Mouse (Mus musculus) lung, adult 2 months (tissue): ENCODE data around the gene Hbb-bh1. TPM values are rescaled to one million over a fixed set of nuclear protein-coding genes. Genes with fewer than 3 reads are reported as not detected.
"Not testable (repeated sequence)": the region's sequence is repeated elsewhere in the genome, so short reads cannot be mapped to it uniquely, and the experiment has no call there.

Experiments used
- DNase-seq: peaks from one replicate; pipeline ENCODE4 v3.0.0; 2022
- H3K4me1 ChIP-seq: fragments of 200-500 bp; 2 replicates; pipeline ENCODE4 v1.6.1; 2011; ENCODE audit warnings: low read length; ENCODE audit not compliant: control insufficient read depth, insufficient read depth
- H3K4me3 ChIP-seq: fragments of 200-500 bp; replicated peaks from 2 replicates; pipeline ENCODE3; 2011; ENCODE audit warnings: low read depth, mild to moderate bottlenecking, control low read depth, low read length; ENCODE audit errors: extremely low read depth
- CTCF ChIP-seq: fragments of 200-500 bp; IDR thresholded peaks from 2 replicates; pipeline ENCODE4 v1.5.1; 2011; ENCODE audit warnings: mild to moderate bottlenecking, low read length, control low read depth; ENCODE audit not compliant: insufficient read depth
- POLR2A ChIP-seq: fragments of 200-500 bp; IDR thresholded peaks from 2 replicates; pipeline ENCODE4 v1.6.1; 2011; ENCODE audit warnings: low read depth, mild to moderate bottlenecking, control low read depth, low read length, borderline replicate concordance; ENCODE audit errors: extremely low read depth
- WGBS: fragments of 180-500 bp; shearing (Covaris S2); methylation state at CpG from one replicate; pipeline ENCODE4 v1.1.7; 2018; 5-methylcytosine and 5-hydroxymethylcytosine counted together
- polyA plus RNA-seq: library from polyadenylated mRNA; depleted of rRNA; stranded (reverse); fragments of >200 nt; gene quantifications from 2 replicates; pipeline ENCODE4 v1.2.3, GENCODE M21; 2012

Hbb-bh1 gene
- polyA plus RNA-seq, 1 experiment = not detected

DNA sequence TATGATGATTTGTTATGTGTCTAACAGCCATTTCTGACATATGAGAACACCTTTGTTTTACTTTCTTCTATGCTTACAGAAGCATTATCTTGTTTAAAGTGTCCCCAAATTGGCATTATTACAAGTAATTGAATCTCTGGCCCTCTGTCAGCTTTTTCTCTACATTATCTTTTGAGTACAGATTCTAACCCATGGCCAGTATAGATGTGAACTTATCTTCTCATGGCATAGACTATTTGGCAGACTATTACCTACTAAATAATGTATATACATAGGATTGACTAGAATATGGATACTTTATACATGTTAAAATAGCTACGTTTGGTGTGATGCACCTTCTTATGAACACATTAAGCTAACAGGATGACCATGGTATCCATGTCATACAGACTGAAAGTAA is 11.7 kb upstream of the Hbb-bh1 start:
- Histone ChIP-seq H3K4me3 (no peak overlapping the region), H3K4me1 (no peaks in the 10 kb centered on the region)
- WGBS = 56% methylated on average over 1 of the region's 1 CpGs
- TF ChIP-seq CTCF (no peak), POLR2A (no peak)
- no peak for DNase-seq

DNA sequence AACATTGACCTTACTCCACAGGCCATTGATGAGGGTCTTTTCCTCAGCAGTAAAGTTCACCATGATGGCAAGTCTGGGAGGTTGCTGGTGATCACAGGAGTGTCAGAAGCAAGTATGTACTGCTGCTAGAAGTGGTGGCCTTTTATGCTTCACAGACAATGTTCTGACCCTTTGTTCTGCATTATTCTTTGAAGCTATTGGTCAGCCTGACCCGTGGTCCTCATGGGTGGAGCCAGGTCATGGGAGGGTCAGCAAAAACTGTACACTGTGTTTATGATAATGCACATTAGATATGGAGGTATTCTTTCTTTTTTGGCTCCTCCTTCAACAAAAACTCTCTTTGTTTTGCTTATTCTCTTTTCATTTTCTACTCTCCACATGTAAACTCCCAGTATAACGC is 10.1 kb upstream of the Hbb-bh1 start, which contains the start of gene Hbb-y:
Hbb-y (minus strand) TSS at position 127 of the 400 bp plus-strand sequence.
- 44% methylated on average over 2 of the region's 2 CpGs for WGBS
- no peak for DNase-seq
- Histone ChIP-seq H3K4me1 (no peaks in the 10 kb centered on the region), H3K4me3 (no peak within 1 kb of the TSS)
- no peak for TF ChIP-seq CTCF
- TF ChIP-seq POLR2A = no peak

DNA sequence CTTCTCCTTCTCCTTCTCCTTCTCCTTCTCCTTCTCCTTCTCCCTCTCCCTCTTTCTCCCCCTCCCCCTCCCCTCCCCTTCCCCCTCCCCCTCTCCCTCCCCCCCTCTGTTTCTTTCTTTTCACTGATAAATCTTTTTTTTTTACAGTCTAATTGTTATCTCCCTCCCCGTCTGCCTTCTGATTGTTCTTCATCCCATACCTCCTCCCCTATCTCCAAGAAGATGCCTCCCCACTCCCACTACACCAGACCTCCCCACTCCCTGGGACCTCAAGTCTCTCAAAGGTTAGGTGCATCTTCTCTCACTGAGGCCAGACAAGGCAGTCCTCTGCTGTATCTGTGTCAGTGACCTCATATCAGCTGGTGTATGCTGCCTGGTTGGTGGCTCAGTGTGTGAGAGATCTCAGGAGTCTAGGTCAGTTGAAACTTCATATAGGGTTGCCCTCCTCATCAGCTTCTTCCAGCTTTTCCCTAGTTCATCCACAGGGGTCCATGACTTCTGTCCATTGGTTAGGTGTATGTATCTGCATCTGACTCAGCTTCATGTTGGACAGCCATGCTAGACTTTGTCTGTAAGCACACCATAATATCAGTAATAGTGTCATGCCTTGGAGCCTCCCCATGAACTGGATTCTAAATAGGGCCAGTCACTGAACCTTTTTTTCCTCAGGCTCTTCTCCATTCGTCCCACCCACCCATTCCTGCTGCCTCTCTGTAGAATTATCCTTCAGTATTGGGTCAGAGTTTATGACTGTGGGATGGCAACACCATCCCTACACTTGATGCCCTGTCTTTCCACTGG is 1.8 kb upstream of the Hbb-bh1 start:
- Histone ChIP-seq H3K4me3 (no peak overlapping the region), H3K4me1 (no peaks in the 10 kb centered on the region)
- 24% methylated on average over 1 of the region's 2 CpGs for WGBS
- no peak for TF ChIP-seq CTCF
- TF ChIP-seq POLR2A = no peak
- no peak for DNase-seq

DNA sequence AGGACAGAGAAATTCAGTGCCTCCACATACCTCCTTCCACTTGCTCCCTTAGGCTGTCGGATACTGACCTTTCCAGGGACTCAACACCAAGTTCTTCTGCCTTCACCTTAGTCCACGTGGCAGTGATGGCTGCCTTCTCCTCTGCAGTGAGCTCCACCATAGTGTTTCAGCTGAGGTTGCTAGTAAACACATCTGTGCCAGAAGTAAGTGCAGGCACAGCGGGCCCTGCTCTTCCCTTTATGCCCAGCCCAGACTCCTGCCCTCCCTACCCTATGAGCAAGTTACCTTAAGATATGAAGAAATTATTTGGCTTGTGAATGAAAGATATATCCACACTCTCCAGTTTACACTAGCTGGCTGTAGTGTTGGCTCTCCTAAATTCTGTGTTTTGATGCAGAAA is 2.7 kb downstream of the Hbb-bh1 start, which contains the start of gene Hbb-bh2:
Hbb-bh2 (minus strand) TSS at position 253 of the 400 bp plus-strand sequence.
- TF ChIP-seq CTCF (no peak), POLR2A (no peak)
- H3K4me1 ChIP-seq = no peaks in the 10 kb centered on the region
- WGBS = 66% methylated on average over 3 of the region's 3 CpGs
- no peak within 1 kb of the TSS for H3K4me3 ChIP-seq
- no peak for DNase-seq

DNA sequence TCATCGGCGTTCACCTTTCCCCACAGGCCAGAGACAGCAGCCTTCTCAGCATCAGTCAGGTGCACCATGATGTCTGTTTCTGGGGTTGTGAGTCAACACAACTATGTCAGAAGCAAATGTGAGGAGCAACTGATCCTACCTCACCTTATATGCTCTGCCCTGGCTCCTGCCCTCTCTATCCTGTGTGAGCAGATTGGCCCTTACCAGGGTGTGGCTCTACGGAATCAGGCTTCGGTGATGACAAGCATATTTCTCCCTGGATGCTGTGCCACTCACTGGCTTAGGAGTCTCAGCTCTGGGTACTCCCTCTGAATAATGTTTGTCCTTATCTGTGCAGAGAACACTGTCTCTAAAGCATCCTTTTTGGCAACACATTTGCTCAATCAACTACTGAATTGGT is 15.2 kb downstream of the Hbb-bh1 start, which contains the start of gene Hbb-bs:
Hbb-bs (minus strand) TSS at position 289 of the 400 bp plus-strand sequence.
- TF ChIP-seq POLR2A = no peak
- TF ChIP-seq CTCF = no peak
- WGBS = 91% methylated on average over 4 of the region's 4 CpGs
- H3K4me3 ChIP-seq = no peak within 1 kb of the TSS
- H3K4me1 ChIP-seq = no peaks in the 10 kb centered on the region
- no peak for DNase-seq

DNA sequence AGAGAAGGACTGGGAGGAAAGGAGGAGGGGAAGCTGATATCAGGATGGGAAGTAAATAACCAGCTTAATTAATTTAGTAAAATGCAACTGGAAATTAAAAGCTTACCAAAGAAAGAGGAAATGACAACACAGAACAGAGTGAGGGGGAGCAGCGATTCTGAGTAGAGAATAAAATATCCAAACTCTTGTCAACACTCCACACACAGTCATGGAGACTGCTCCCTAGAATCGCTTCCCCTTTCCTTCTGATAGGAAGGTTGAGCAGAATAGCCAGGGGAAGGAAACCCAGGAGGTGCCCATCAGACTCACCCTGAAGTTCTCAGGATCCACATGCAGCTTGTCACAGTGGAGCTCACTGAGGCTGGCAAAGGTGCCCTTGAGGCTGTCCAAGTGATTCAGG is 15.8 kb downstream of the Hbb-bh1 start:
- not testable (repeated sequence) for DNase-seq, H3K4me1 ChIP-seq, H3K4me3 ChIP-seq
- WGBS = no CpG with 5 or more reads among the region's 2 CpGs

DNA sequence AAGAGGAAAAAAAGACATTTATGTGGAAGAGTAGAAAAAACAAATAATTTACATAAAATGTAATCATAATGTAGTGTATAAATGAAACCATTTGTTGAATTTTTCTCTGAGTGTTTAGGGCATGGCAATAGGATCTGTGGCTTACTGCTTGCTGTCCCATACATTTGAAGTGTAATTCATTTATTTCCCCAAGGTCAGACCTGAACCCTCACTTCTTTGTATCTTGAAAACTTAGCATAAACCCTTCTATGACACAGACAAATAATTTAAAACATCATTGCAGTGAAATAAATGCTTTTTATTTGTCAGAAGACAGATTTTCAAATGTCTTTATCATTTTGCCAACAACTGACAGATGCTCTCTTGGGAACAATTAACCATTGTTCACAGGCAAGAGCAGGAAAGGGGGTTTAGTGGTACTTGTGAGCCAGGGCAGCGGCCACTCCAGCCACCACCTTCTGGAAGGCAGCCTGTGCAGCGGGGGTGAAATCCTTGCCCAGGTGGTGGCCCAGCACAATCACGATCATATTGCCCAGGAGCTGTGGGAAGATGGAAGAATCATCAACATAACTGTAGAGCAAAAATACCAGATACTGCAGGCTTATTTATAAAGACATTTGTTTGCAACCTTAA is 16.6 kb downstream of the Hbb-bh1 start:
- Histone ChIP-seq H3K4me3 (no peak overlapping the region), H3K4me1 (no peaks in the 10 kb centered on the region)
- TF ChIP-seq CTCF (no peak), POLR2A (no peak)
- WGBS = 51% methylated on average over 3 of the region's 3 CpGs
- no peak for DNase-seq

DNA sequence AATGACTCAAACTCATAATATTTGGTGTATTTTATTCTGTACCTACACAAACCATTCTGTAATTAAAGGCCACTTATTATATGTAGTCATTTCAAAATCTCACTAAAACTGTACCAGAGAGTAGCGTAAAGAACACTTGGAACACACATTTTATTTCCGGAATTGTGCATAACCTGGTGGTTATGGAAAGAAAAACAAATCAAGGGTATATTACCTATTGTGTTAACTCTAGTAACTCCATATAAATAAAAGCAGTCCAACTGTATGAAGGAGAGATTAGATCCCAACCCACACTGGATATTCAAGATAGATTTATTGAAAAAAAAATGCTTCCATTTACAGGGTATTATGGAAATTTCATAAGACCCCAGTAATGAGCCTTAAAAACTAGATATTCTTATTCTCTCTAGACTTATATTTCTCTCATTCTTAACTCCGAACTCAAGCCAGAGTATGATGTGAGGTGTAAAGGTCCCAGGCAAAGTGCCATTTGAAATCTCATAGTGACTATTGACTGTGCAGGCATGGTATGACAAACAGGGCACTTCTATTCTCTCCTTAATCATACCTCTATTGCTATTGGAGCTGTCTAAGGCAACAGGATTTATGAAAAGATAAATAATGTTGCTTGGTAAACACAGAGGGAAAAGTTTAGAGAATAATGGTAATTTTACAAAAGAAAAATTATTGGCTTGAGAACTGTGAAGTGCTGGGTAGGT is 17.3 kb downstream of the Hbb-bh1 start:
- Histone ChIP-seq H3K4me1 (no peaks in the 10 kb centered on the region), H3K4me3 (no peak overlapping the region)
- 86% methylated on average over 3 of the region's 3 CpGs for WGBS
- DNase-seq = no peak
- TF ChIP-seq POLR2A = no peak
- no peak for TF ChIP-seq CTCF

DNA sequence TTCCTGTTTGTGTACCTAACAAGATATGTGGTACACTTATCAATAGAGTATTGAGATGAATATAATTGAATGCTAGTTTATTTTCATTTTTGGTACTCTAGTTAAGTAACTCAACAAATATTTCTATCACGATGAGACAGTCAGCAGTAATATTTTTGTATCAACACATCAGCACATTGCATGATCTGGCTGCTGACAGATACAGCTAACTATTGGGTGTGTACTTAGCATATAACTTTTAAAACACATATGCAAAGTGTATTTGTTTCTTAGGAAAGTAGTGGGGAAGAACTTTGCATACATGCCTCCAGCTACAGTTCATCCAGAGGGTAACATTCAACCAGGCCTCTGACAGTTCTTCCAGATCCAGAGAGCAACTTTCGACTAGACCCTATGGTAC is 18.4 kb downstream of the Hbb-bh1 start:
- TF ChIP-seq CTCF (no peak), POLR2A (no peak)
- 69% methylated on average over 2 of the region's 2 CpGs for WGBS
- H3K4me3 ChIP-seq = no peak overlapping the region
- DNase-seq = no peak
- H3K4me1 ChIP-seq = no peaks in the 10 kb centered on the region

DNA sequence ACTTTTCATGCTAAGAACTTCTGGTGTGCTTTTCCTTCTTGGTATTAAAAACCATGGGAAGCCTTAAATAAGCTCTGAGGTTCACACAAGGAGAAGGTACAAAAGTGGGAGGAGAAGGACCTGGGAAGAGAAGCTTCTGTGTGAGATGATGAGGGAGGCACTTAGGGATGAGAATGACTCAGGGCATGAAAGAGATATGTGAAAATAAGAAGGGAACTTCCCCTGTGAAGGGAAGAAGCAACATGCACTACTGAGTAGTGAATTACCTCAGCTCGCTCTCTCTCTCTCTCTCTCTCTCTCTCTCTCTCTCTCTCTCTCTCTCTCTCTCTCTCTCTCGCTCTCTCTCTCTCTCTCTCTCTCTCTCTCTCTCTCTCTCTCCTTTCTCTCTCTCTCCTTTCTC is 27.9 kb downstream of the Hbb-bh1 start:
- not testable (repeated sequence) for DNase-seq, H3K4me3 ChIP-seq, H3K4me1 ChIP-seq
- 78% methylated on average over 1 of the region's 2 CpGs for WGBS
